Mouse (Mus musculus) bone marrow, adult 2 months (tissue): Measurements from ENCODE around the gene Fam222a.

ENCODE experiments used
- CTCF ChIP-seq: fragments of 200-500 bp; IDR thresholded peaks from 2 replicates; pipeline ENCODE4 v1.5.1; 2011; ENCODE audit warnings: low read length, control low read depth; ENCODE audit not compliant: control insufficient read depth, insufficient read depth
- POLR2A ChIP-seq: fragments of 200-500 bp; IDR thresholded peaks from 2 replicates; pipeline ENCODE4 v1.6.1; 2011; ENCODE audit warnings: low read depth, mild to moderate bottlenecking, control low read depth, low read length, borderline replicate concordance; ENCODE audit not compliant: control insufficient read depth

- TF ChIP-seq POLR2A = no peak
- no peak for TF ChIP-seq CTCF
Measured at GRCm38 (mm10) chr5:114570791-114571450, 3.1 kb downstream of the Fam222a start.
